Mouse (Mus musculus): Measurements from ENCODE around the gene G6pc2. TPM values are rescaled to one million over a fixed set of nuclear protein-coding genes. Genes with fewer than 3 reads are reported as not detected.

G6pc2 gene
- polyA plus RNA-seq, 1 experiment from 2014 or later, result 1.4 TPM

DNA sequence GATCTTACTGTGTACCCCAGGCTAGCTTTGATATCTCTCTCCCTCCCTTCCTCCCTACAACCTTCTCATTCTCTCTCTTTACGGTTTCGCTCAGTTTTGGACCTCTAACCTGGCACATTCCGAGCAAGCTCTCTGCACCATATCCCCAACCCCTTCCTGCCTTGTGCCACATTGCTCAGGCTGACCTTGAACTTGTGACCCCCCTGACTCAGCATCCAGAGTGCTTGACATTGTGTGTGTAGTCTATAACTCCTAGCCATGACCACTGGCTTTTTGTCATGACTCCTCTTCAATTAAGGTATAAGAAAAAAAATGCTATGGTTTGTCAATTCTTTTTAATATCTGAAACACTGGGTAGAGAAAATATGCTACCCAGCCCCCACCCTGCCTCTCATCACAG lies 1.2 kb upstream of the G6pc2 start:
- Histone ChIP-seq H3K27ac (no peak overlapping the region), H3K9me3 (no peaks in the 10 kb centered on the region), H3K36me3 (no peaks in the 10 kb centered on the region), H3K4me1 (peaks cover 6% of the 10 kb centered on the region; the same call in 1 of the 2 replicates), H3K27me3 (replicated peaks) (no peaks in the 10 kb centered on the region), H3K9ac (no peak overlapping the region), H3K4me3 (replicated peaks) (no peak overlapping the region), H3K4me2 (no peak overlapping the region)
- WGBS, result 91% methylated on average over 3 of the region's 3 CpGs
- ATAC-seq (ENCODE audit: insufficient read depth, low FRiP score, low read depth), result no peak

DNA sequence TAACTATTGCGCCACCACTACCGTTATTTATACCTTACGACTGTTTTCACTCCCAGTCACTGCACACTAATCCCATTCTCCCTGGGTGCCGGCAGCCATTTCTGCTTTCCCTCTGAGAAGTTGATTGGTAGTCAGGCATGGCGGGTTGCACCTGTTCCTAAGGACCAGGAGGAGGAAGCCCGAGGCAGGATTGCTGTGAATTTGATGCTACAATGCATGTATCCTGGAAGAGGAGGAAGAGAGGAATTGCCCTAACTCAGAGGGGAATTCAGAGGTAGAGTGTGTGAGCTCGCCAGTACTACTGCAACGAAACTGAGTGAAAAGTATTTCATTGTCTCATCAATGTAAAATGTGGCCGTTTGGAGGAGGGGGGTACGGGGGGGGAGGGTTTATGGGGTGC lies 1.8 kb downstream of the G6pc2 start:
- WGBS, result 64% methylated on average over 10 of the region's 10 CpGs
- Histone ChIP-seq H3K27ac (no peak overlapping the region), H3K4me2 (no peak overlapping the region), H3K9me3 (no peaks in the 10 kb centered on the region), H3K27me3 (replicated peaks) (no peaks in the 10 kb centered on the region), H3K36me3 (no peaks in the 10 kb centered on the region), H3K4me3 (replicated peaks) (no peak overlapping the region), H3K9ac (no peak overlapping the region), H3K4me1 (no peaks in the 10 kb centered on the region)
- no peak for ATAC-seq (ENCODE audit: insufficient read depth, low FRiP score, low read depth)

DNA sequence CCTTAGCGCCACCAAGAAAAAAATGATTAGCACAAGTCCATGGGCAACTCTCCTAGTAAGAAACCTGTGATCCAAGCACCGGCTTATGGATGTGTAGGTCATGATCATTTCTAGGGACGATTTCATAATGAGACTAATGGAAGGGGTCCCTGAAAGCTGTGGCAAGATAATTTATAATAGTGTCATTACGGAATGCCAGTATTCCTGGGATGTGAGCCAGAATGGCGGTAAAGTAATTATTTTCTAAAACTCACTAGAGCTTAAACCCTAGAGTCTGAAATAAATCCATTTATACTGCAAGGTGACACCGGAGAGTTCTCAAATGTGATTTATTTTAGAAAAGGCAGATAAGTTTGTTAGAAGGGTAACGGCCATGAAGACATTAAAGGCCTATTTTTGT lies 4.4 kb downstream of the G6pc2 start:
- Histone ChIP-seq H3K27me3 (replicated peaks) (no peaks in the 10 kb centered on the region), H3K4me1 (no peaks in the 10 kb centered on the region), H3K4me3 (replicated peaks) (no peak overlapping the region), H3K36me3 (no peaks in the 10 kb centered on the region), H3K9me3 (no peaks in the 10 kb centered on the region), H3K9ac (no peak overlapping the region), H3K27ac (no peak overlapping the region), H3K4me2 (no peak overlapping the region)
- ATAC-seq (ENCODE audit: insufficient read depth, low FRiP score, low read depth), result no peak
- 38% methylated on average over 7 of the region's 7 CpGs for WGBS

DNA sequence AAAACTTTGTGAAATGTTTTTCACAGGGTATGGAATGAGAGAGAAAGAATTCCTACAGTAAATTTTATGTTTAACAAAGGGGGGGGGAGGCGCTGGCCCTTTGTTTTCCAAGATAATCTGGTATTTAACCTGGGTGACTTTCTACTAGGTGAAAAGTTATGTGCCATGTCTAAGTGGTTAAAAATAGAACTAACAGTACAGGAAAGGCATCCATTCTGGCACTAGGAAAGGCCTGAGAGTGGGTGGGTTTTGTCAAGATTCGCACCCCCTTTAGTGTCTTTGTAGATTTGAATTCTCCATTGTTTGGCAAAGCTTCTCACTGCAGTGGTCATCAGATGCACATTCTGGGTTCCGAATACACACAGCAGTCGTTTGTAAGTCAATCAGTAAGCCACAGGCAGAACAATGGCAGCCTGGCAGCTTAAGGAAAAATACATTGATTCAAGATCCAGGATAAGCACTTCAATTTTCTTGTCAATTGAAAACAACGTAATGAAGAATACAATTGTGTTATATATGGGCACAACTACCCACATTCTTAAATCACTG lies 11.1 kb downstream of the G6pc2 start:
- Histone ChIP-seq H3K4me2 (no peak overlapping the region), H3K9ac (no peak overlapping the region), H3K36me3 (no peaks in the 10 kb centered on the region), H3K9me3 (no peaks in the 10 kb centered on the region), H3K4me1 (no peaks in the 10 kb centered on the region), H3K4me3 (replicated peaks) (no peak overlapping the region), H3K27ac (no peak overlapping the region), H3K27me3 (replicated peaks) (no peaks in the 10 kb centered on the region)
- ATAC-seq (ENCODE audit: insufficient read depth, low FRiP score, low read depth), result no peak
- WGBS, result 60% methylated on average over 5 of the region's 5 CpGs

DNA sequence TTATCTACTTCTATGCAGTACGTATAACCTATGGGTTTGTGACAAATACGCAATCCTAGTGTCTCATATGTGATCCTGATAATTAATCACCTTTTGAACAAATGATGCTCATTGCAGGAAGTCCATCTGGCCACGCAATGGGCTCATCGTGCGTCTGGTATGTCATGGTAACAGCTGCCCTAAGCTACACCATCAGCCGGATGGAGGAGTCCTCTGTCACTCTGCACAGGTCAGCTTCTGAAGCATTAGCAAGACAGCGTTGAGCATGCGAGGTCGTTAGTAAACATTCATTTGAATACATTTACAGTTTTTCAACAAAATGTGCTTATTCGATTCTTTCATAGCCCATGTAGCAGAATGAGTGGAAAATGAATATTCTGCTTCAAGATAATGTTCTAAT lies 11.9 kb downstream of the G6pc2 start:
- Histone ChIP-seq H3K27ac (no peak overlapping the region), H3K9me3 (no peaks in the 10 kb centered on the region), H3K36me3 (no peaks in the 10 kb centered on the region), H3K4me1 (no peaks in the 10 kb centered on the region), H3K9ac (no peak overlapping the region), H3K4me3 (replicated peaks) (no peak overlapping the region), H3K4me2 (no peak overlapping the region), H3K27me3 (replicated peaks) (no peaks in the 10 kb centered on the region)
- ATAC-seq (ENCODE audit: insufficient read depth, low FRiP score, low read depth), result no peak
- WGBS, result 79% methylated on average over 10 of the region's 10 CpGs

DNA sequence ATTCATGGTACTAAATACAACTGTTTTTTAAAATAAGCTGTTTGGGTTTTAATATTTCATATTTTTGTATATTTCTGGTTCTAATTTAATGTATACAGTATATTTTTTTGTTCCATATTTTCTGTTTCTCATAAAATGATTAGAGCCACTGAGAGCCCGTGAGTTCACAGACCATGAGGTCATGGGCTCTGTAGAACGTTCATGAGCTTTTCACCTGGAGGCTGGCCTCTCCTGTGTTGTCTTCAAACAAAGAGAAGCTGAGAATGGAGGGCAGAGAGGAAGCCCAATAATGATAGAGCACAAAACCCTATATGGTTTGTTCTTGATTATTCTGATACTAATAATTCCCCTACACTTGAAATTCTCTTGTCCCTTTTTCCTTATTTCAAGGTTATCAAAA lies 13.9 kb downstream of the G6pc2 start:
- 40% methylated on average over 2 of the region's 2 CpGs for WGBS
- H3K36me3 ChIP-seq, result no peaks in the 10 kb centered on the region
- H3K9ac ChIP-seq, result no peak overlapping the region
- no peak overlapping the region for H3K27ac ChIP-seq
- no peaks in the 10 kb centered on the region for H3K27me3 ChIP-seq (replicated peaks)
- H3K4me3 ChIP-seq (replicated peaks), result no peak overlapping the region
- no peak overlapping the region for H3K4me2 ChIP-seq
- ATAC-seq (ENCODE audit: insufficient read depth, low FRiP score, low read depth), result no peak
- no peaks in the 10 kb centered on the region for H3K9me3 ChIP-seq
- H3K4me1 ChIP-seq, result no peaks in the 10 kb centered on the region

DNA sequence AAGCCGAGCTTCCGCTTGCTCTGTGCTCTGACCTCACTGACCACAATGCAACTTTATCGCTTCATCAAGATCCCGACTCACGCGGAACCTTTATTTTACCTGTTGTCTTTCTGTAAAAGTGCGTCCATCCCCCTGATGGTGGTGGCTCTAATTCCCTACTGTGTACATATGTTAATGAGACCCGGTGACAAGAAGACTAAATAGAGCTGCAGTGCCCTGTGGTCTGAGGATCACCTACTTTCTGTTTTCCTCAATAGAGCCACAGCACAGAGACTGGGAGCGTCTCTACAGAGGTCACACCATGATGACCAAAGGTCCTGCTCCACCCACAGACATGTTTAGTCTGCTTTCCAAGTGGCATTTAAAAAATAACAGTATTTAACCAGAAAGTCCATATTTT lies 16.0 kb downstream of the G6pc2 start:
- Histone ChIP-seq H3K4me2 (no peak overlapping the region), H3K4me3 (replicated peaks) (no peak overlapping the region), H3K4me1 (no peaks in the 10 kb centered on the region), H3K9me3 (no peaks in the 10 kb centered on the region), H3K36me3 (no peaks in the 10 kb centered on the region), H3K27me3 (replicated peaks) (no peaks in the 10 kb centered on the region), H3K9ac (no peak overlapping the region), H3K27ac (no peak overlapping the region)
- no peak for ATAC-seq (ENCODE audit: insufficient read depth, low FRiP score, low read depth)
- 90% methylated on average over 9 of the region's 9 CpGs for WGBS

DNA sequence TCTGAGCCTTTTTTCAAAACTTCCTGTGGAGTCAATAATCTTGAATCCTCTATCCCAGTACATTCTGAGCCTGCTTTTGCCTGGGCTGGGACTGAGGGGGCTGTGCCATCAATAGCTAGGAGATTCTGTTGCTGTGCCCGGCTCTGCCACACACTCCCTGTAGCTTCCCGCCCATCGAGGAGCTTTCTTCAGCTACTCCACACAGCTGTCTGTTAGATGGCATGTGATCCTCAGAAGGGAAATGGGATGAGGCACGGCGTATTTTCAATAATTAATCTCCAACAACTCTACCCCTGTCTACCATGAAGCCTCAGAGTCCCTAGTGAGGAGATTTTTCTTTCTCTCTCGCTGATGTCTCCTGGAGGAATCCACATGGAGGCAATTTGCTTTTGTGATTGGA lies 17.8 kb downstream of the G6pc2 start:
- Histone ChIP-seq H3K4me1 (no peaks in the 10 kb centered on the region), H3K4me2 (no peak overlapping the region), H3K36me3 (no peaks in the 10 kb centered on the region), H3K27ac (no peak overlapping the region), H3K4me3 (replicated peaks) (no peak overlapping the region), H3K9me3 (no peaks in the 10 kb centered on the region), H3K9ac (no peak overlapping the region), H3K27me3 (replicated peaks) (no peaks in the 10 kb centered on the region)
- no peak for ATAC-seq (ENCODE audit: insufficient read depth, low FRiP score, low read depth)
- WGBS, result 77% methylated on average over 6 of the region's 6 CpGs

DNA sequence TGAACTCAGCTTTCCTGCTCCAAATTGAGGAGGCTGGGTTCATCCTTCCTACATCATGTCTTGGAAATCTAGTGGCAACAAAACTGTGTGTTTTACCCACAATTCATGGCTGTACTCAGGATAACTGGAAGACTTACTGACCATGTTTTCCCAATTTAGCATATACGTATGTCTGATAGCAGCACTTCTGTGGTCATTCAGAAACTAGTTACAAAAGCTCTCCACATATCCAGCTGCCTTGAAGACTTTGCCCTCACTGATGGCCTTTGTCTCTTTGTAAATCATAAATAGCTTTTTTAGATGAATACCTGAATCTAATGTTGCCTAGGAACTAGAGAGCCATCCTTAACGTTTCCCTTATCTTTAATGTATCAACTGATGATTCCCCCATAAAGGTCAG lies 19.3 kb downstream of the G6pc2 start:
- no peak overlapping the region for H3K27ac ChIP-seq
- ATAC-seq (ENCODE audit: insufficient read depth, low FRiP score, low read depth), result no peak

DNA sequence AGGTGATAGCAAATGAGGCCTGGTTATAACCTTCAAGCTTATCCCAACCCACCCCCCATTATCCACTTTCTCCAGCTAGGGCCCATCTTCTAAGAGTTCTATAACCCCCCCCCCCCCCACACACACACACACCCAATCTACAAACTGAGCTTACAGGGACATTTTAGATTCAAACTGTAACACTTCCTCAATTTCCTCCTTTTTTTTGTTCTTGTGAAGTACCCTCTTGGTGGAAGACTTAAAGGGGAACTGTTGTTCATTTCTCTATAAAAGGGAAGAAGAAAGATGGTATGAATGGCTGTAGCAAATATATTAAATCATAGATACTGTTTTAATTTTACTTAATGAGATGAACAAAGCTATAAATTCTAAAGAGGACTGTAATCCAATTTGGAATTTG lies 21.2 kb downstream of the G6pc2 start:
- Histone ChIP-seq H3K4me1 (no peaks in the 10 kb centered on the region), H3K4me3 (replicated peaks) (no peak overlapping the region), H3K36me3 (no peaks in the 10 kb centered on the region), H3K9ac (no peak overlapping the region), H3K4me2 (no peak overlapping the region), H3K27ac (no peak overlapping the region), H3K27me3 (replicated peaks) (no peaks in the 10 kb centered on the region), H3K9me3 (no peaks in the 10 kb centered on the region)
- ATAC-seq (ENCODE audit: insufficient read depth, low FRiP score, low read depth), result no peak

More for the DNA sequence above, 19.3 kb downstream of the G6pc2 start:
- Histone ChIP-seq H3K4me2 (no peak overlapping the region), H3K27me3 (replicated peaks) (no peaks in the 10 kb centered on the region), H3K4me1 (no peaks in the 10 kb centered on the region), H3K9ac (no peak overlapping the region), H3K36me3 (no peaks in the 10 kb centered on the region), H3K4me3 (replicated peaks) (no peak overlapping the region), H3K9me3 (no peaks in the 10 kb centered on the region)
- WGBS, result 75% methylated on average over 2 of the region's 2 CpGs

DNA sequence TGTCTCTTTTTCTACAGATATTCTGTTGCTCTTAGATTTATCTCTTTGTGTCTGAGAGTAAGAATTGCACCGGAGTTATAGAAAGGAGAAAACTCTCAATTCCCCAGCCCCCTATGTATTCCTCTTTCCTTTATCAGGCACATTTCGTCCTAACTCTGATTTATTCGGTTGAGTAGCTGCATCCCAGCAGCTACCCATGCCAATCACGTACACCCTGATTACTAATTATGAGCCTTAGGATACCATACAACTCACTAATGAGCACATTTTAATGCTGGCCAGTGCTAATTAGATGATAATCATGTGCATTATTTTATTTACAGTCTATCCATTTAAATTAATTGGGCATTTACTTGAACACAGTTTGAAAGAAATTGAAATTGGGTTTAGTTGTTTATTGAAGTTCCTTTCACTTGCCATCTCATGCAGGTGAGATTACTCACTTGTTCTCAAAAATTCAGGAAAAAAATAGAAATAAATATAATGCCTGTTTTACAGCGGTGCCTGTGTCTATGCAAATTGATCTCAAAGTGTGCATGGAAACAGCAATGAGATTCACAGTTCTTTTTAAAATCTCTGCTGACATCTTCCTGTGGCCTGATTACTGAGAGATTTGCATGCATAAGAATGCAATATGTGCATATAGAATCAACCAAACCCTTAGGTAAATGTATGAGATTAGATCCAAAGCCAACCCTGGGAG lies 24.3 kb downstream of the G6pc2 start:
- 85% methylated on average over 5 of the region's 5 CpGs for WGBS
- ATAC-seq (ENCODE audit: insufficient read depth, low FRiP score, low read depth), result no peak
- no peak overlapping the region for H3K4me2 ChIP-seq
- no peak overlapping the region for H3K27ac ChIP-seq
- no peak overlapping the region for H3K4me3 ChIP-seq (replicated peaks)
- no peaks in the 10 kb centered on the region for H3K27me3 ChIP-seq (replicated peaks)
- H3K36me3 ChIP-seq, result no peaks in the 10 kb centered on the region
- no peaks in the 10 kb centered on the region for H3K4me1 ChIP-seq
- H3K9ac ChIP-seq, result no peak overlapping the region
- H3K9me3 ChIP-seq, result no peaks in the 10 kb centered on the region

DNA sequence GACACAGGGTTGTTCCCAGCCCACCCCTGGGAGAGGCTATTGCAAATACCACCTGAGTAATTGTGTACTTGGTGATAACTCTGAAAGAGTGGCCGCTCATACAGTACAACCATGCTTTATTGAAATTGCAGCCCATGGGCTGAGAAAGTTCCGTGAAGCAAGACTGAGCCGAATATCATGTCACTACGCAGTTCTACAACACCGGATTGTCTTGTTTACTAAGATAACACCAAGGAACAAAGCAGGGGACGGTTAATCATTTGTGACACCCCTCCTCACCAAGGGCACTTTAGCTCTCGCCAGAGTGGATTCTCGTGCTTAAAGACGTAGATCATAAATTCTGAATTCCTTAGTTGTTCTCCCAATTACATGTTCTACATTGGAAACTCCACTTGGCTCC lies 28.4 kb downstream of the G6pc2 start:
- WGBS, result 68% methylated on average over 9 of the region's 9 CpGs
- H3K36me3 ChIP-seq, result no peaks in the 10 kb centered on the region
- no peaks in the 10 kb centered on the region for H3K4me1 ChIP-seq
- no peak overlapping the region for H3K4me3 ChIP-seq (replicated peaks)
- ATAC-seq (ENCODE audit: insufficient read depth, low FRiP score, low read depth), result no peak
- no peak overlapping the region for H3K4me2 ChIP-seq
- H3K27me3 ChIP-seq (replicated peaks), result no peaks in the 10 kb centered on the region
- no peaks in the 10 kb centered on the region for H3K9me3 ChIP-seq
- no peak overlapping the region for H3K9ac ChIP-seq
- H3K27ac ChIP-seq, result no peak overlapping the region

DNA sequence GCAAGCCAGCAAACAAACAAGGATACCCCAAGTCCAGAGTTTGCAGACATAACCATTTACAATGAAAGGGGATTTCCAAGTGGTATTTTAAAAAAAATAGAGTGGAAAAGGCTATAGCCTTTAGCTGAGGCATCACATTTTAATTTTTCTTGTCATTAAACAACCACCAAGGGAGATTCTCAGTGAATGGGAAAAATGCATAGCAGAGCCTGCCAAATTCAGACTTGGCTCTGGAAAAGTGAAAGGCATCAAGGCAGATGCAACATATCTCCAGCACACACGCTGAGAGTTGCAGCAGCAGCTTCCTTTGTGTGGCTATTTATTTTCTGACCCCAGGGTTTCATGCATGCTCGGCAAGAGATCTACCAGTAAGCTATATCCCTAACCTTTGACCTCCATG lies 34.1 kb downstream of the G6pc2 start:
- Histone ChIP-seq H3K9me3 (no peaks in the 10 kb centered on the region), H3K27me3 (replicated peaks) (no peaks in the 10 kb centered on the region), H3K9ac (no peak overlapping the region), H3K4me2 (no peak overlapping the region), H3K36me3 (no peaks in the 10 kb centered on the region), H3K27ac (no peak overlapping the region), H3K4me3 (replicated peaks) (no peak overlapping the region), H3K4me1 (no peaks in the 10 kb centered on the region)
- ATAC-seq (ENCODE audit: insufficient read depth, low FRiP score, low read depth), result no peak
- WGBS, result 29% methylated on average over 2 of the region's 2 CpGs

Data from stomach, embryonic 15.5 days (tissue).